Mouse (Mus musculus): ENCODE measurements around the gene Grin1. TPM values are rescaled to one million over a fixed set of nuclear protein-coding genes. Genes with fewer than 3 reads are reported as not detected.

Gene Grin1
- polyA plus RNA-seq (2017; shearing (Covaris generic)), result under 1 TPM; 0.10 to 0.39 TPM

GRCm38 (mm10) chr2:25318971-25319773 is at the start of gene Grin1:
Gene Grin1 (minus strand): TSS chr2:25319187.

GRCm38 (mm10) chr2:25365091-25365761 is 46.2 kb upstream of the Grin1 start, which contains the start of gene Uap1l1:
Gene Uap1l1 (minus strand): TSS chr2:25365682.

GRCm38 (mm10) chr2:25356208-25357079 is 37.5 kb upstream of the Grin1 start, which contains the start of gene Dpp7:
Gene Dpp7 (minus strand): TSS chr2:25356359.

GRCm38 (mm10) chr2:25332286-25333160 is 13.5 kb upstream of the Grin1 start, which contains the start of gene Man1b1:
Gene Man1b1 (plus strand): TSS chr2:25332338.

GRCm38 (mm10) chr2:25289651-25290050 is 29.3 kb downstream of the Grin1 start, which contains the start of gene Lrrc26:
Gene Lrrc26 (plus strand): TSS chr2:25289915.

GRCm38 (mm10) chr2:25287927-25288649 is 30.9 kb downstream of the Grin1 start, which contains the start of gene Tmem210:
Gene Tmem210 (plus strand): TSS chr2:25288145.

GRCm38 (mm10) chr2:25271827-25272511 is 47.0 kb downstream of the Grin1 start, which contains the start of the genes Ssna1 and Anapc2:
Gene Ssna1 (minus strand): TSS chr2:25272438.
Gene Anapc2 (plus strand): TSS chr2:25272478.

GRCm38 (mm10) chr2:25262291-25262767 is 56.7 kb downstream of the Grin1 start, which contains the start of gene Tprn:
Gene Tprn (plus strand): TSS chr2:25262618.

GRCm38 (mm10) chr2:25255284-25255779 is 63.7 kb downstream of the Grin1 start, which contains the start of gene Tmem203:
Gene Tmem203 (plus strand): TSS chr2:25255439.

GRCm38 (mm10) chr2:25246183-25247072 is 72.6 kb downstream of the Grin1 start, which contains the start of gene AL732309.1:
Gene AL732309.1 (minus strand): TSS chr2:25246863.

GRCm38 (mm10) chr2:25242101-25242506 is 76.9 kb downstream of the Grin1 start, which contains the start of the genes Rnf208 and Cysrt1:
Gene Rnf208 (plus strand): TSS chr2:25242255.
Gene Cysrt1 (minus strand): TSS chr2:25242452.

Other genes starting within 250 kb of the Grin1 start
- gene Entpd8, start 238.9 kb downstream of the Grin1 start, polyA plus RNA-seq (2017; shearing (Covaris generic)), result not detected
- 1 to 10 TPM; 1.3 to 1.4 TPM for gene Noxa1, start 224.0 kb downstream of the Grin1 start, polyA plus RNA-seq (2017; shearing (Covaris generic))
- 1 to 10 TPM; 3.6 to 4.7 TPM for gene Nrarp, start 138.4 kb downstream of the Grin1 start, polyA plus RNA-seq (2017; shearing (Covaris generic))
- gene Tor4a, start 122.3 kb downstream of the Grin1 start, polyA plus RNA-seq (2017; shearing (Covaris generic)), result 100 to 1,000 TPM in 1 of 2 experiments, 10 to 100 TPM in 1; 82.2 to 121 TPM
- 100 to 1,000 TPM; 104 to 121 TPM for gene Nelfb, start 107.7 kb downstream of the Grin1 start, polyA plus RNA-seq (2017; shearing (Covaris generic))
- gene Stpg3, start 104.5 kb downstream of the Grin1 start, polyA plus RNA-seq (2017; shearing (Covaris generic)), result not detected
- gene Fam166a, start 100.4 kb downstream of the Grin1 start, polyA plus RNA-seq (2017; shearing (Covaris generic)), result under 1 TPM in 1 of 2 experiments, not detected in 1; 0.44 TPM
- gene Tubb4b, start 94.5 kb downstream of the Grin1 start, polyA plus RNA-seq (2017; shearing (Covaris generic)), result 100 to 1,000 TPM; 153 to 167 TPM
- gene Slc34a3, start 84.8 kb downstream of the Grin1 start, polyA plus RNA-seq (2017; shearing (Covaris generic)), result under 1 TPM in 1 of 2 experiments, not detected in 1; 0.07 TPM
- under 1 TPM in 1 of 2 experiments, not detected in 1; 0.14 TPM for gene Rnf224, start 82.4 kb downstream of the Grin1 start, polyA plus RNA-seq (2017; shearing (Covaris generic))
- gene Rnf208, start 76.9 kb downstream of the Grin1 start, polyA plus RNA-seq (2017; shearing (Covaris generic)), result 1 to 10 TPM; 1.2 to 4.3 TPM
- not detected for gene Cysrt1, start 76.7 kb downstream of the Grin1 start, polyA plus RNA-seq (2017; shearing (Covaris generic))
- 1 to 10 TPM; 2.1 to 9.4 TPM for gene AL732309.1, start 72.3 kb downstream of the Grin1 start, polyA plus RNA-seq (2017; shearing (Covaris generic))
- 10 to 100 TPM; 31.0 to 41.1 TPM for gene Tmem203, start 63.7 kb downstream of the Grin1 start, polyA plus RNA-seq (2017; shearing (Covaris generic))
- 10 to 100 TPM; 10.9 to 12.4 TPM for gene Tprn, start 56.6 kb downstream of the Grin1 start, polyA plus RNA-seq (2017; shearing (Covaris generic))
- 100 to 1,000 TPM; 140 TPM for gene Ssna1, start 46.7 kb downstream of the Grin1 start, polyA plus RNA-seq (2017; shearing (Covaris generic))
- gene Anapc2, start 46.7 kb downstream of the Grin1 start, polyA plus RNA-seq (2017; shearing (Covaris generic)), result 10 to 100 TPM; 78.1 to 84.1 TPM
- gene Tmem210, start 31.0 kb downstream of the Grin1 start, polyA plus RNA-seq (2017; shearing (Covaris generic)), result not detected
- not detected for gene Lrrc26, start 29.3 kb downstream of the Grin1 start, polyA plus RNA-seq (2017; shearing (Covaris generic))
- gene Man1b1, start 13.2 kb upstream of the Grin1 start, polyA plus RNA-seq (2017; shearing (Covaris generic)), result 10 to 100 TPM; 17.2 to 17.6 TPM
- gene Dpp7, start 37.2 kb upstream of the Grin1 start, polyA plus RNA-seq (2017; shearing (Covaris generic)), result 10 to 100 TPM; 13.0 to 16.1 TPM
- 10 to 100 TPM; 50.7 to 71.9 TPM for gene Uap1l1, start 46.5 kb upstream of the Grin1 start, polyA plus RNA-seq (2017; shearing (Covaris generic))
- gene Sapcd2, start 53.1 kb upstream of the Grin1 start, polyA plus RNA-seq (2017; shearing (Covaris generic)), result 1 to 10 TPM; 4.3 to 6.6 TPM
- gene Entpd2, start 76.7 kb upstream of the Grin1 start, polyA plus RNA-seq (2017; shearing (Covaris generic)), result under 1 TPM in 1 of 2 experiments, not detected in 1; 0.17 TPM
- gene Npdc1, start 80.2 kb upstream of the Grin1 start, polyA plus RNA-seq (2017; shearing (Covaris generic)), result 1 to 10 TPM; 1.1 to 4.0 TPM
- 10 to 100 TPM; 13.1 to 35.9 TPM for gene Fut7, start 104.1 kb upstream of the Grin1 start, polyA plus RNA-seq (2017; shearing (Covaris generic))
- gene Abca2, start 109.5 kb upstream of the Grin1 start, polyA plus RNA-seq (2017; shearing (Covaris generic)), result 10 to 100 TPM; 20.5 to 67.6 TPM
- gene Clic3, start 137.7 kb upstream of the Grin1 start, polyA plus RNA-seq (2017; shearing (Covaris generic)), result 1 to 10 TPM; 1.1 to 2.4 TPM
- gene Paxx, start 141.9 kb upstream of the Grin1 start, polyA plus RNA-seq (2017; shearing (Covaris generic)), result 100 to 1,000 TPM in 1 of 2 experiments, 10 to 100 TPM in 1; 95.9 to 106 TPM
- gene Ptgds, start 150.9 kb upstream of the Grin1 start, polyA plus RNA-seq (2017; shearing (Covaris generic)), result under 1 TPM in 1 of 2 experiments, not detected in 1; 0.63 TPM
- gene Lcn12, start 174.7 kb upstream of the Grin1 start, polyA plus RNA-seq (2017; shearing (Covaris generic)), result not detected
- gene Fbxw5, start 181.6 kb upstream of the Grin1 start, polyA plus RNA-seq (2017; shearing (Covaris generic)), result 10 to 100 TPM; 64.4 to 86.7 TPM
- 1 to 10 TPM; 5.9 to 6.1 TPM for gene C8g, start 182.5 kb upstream of the Grin1 start, polyA plus RNA-seq (2017; shearing (Covaris generic))
- gene Traf2, start 227.8 kb upstream of the Grin1 start, polyA plus RNA-seq (2017; shearing (Covaris generic)), result 10 to 100 TPM; 52.5 to 80.6 TPM
- 100 to 1,000 TPM; 327 to 440 TPM for gene Edf1, start 238.7 kb upstream of the Grin1 start, polyA plus RNA-seq (2017; shearing (Covaris generic))

Measured in activated CD4-positive, CD25-positive, alpha-beta regulatory T cell (primary cell).